ENCODE assay signal across 9 mouse cellular contexts in genomic region chr1:134082987-134083516, GRCm38 (mm10). TPM values are rescaled to one million over a fixed set of nuclear protein-coding genes. Genes with fewer than 3 reads are reported as not detected.
DNase-seq lines count a peak whose midpoint lies in the region; ATAC-seq and TF ChIP-seq lines count a peak whose summit lies in the region.
"Had no signal": no experiment of that assay in that cellular context is flagged by ENCODE, and none has a peak within 500 bp of the region (broad histone marks: within the 10 kb centered on the region; RNA-seq: fewer than 3 reads in every experiment).

No protein-coding gene starts in this region.

- 55% methylated on average over 11 of the region's 11 CpGs for WGBS in hindbrain, postnatal 0 days
- WGBS in lung, embryonic 16.5 days: 26% methylated on average over 11 of the region's 11 CpGs

- H3K4me1 ChIP-seq in megakaryocyte, embryonic 14.5 days: peaks cover 85% of the 10 kb centered on the region
- H3K4me1 ChIP-seq in hindbrain, postnatal 0 days (ENCODE audit: insufficient read depth, low read length): peaks cover 10% of the 10 kb centered on the region; the same call in 1 of the 2 replicates
- peaks cover 36% of the 10 kb centered on the region for H3K4me1 ChIP-seq in lung, embryonic 16.5 days (replicated peaks; ENCODE audit: control insufficient read depth, insufficient read depth, low read length)

- H3K36me3 ChIP-seq in megakaryocyte, embryonic 14.5 days (replicated peaks; ENCODE audit: low read length): no peaks in the 10 kb centered on the region
- no peaks in the 10 kb centered on the region for H3K36me3 ChIP-seq in hindbrain, postnatal 0 days (ENCODE audit: insufficient read depth, low read length)
- no peaks in the 10 kb centered on the region for H3K36me3 ChIP-seq in lung, embryonic 16.5 days (ENCODE audit: control insufficient read depth, insufficient read depth, low read length)

- no peak overlapping the region for H3K4me2 ChIP-seq in hindbrain, postnatal 0 days (ENCODE audit: low read depth, low read length)
- no peak overlapping the region for H3K4me2 ChIP-seq in lung, embryonic 16.5 days (ENCODE audit: low read depth, low read length)

- peak overlapping the region; percentile 78 for H3K4me3 ChIP-seq in megakaryocyte, embryonic 14.5 days (replicated peaks)
- H3K4me3 ChIP-seq in hindbrain, postnatal 0 days (ENCODE audit: low read length): no peak overlapping the region
- no peak overlapping the region for H3K4me3 ChIP-seq in lung, embryonic 16.5 days (ENCODE audit: low read length)

- no peaks in the 10 kb centered on the region for H3K27me3 ChIP-seq in megakaryocyte, embryonic 14.5 days (replicated peaks)
- H3K27me3 ChIP-seq in hindbrain, postnatal 0 days (ENCODE audit: insufficient read depth, low read length): no peaks in the 10 kb centered on the region
- no peaks in the 10 kb centered on the region for H3K27me3 ChIP-seq in lung, embryonic 16.5 days (ENCODE audit: control insufficient read depth, insufficient read depth, low read depth, low read length)

- no peaks in the 10 kb centered on the region for H3K9me3 ChIP-seq in megakaryocyte, embryonic 14.5 days
- H3K9me3 ChIP-seq in hindbrain, postnatal 0 days (ENCODE audit: low read length): no peaks in the 10 kb centered on the region
- no peaks in the 10 kb centered on the region for H3K9me3 ChIP-seq in lung, embryonic 16.5 days (ENCODE audit: control insufficient read depth, low read length)

- no peak for TF ChIP-seq CTCF in hindbrain, postnatal 0 days (IDR thresholded peaks at IDR 0.05; ENCODE audit: low read depth)

- H3K9ac ChIP-seq in hindbrain, postnatal 0 days (replicated peaks; ENCODE audit: low read length): no peak overlapping the region
- no peak overlapping the region for H3K9ac ChIP-seq in lung, embryonic 16.5 days (ENCODE audit: low read length)

- peak; percentile 86 to 93 for DNase-seq in adrenal gland, adult (ENCODE audit: inconsistent age in 2 of 2, low spot score in 1 of 2)
- peak; percentile 39 for DNase-seq in hindbrain, postnatal 0 days (ENCODE audit: low spot score)
- no peak for DNase-seq in urinary bladder, postnatal 14 days (ENCODE audit: low spot score)

- ATAC-seq in megakaryocyte, adult 5-6 weeks (ENCODE audit: poor library complexity, severe bottlenecking): no peak
- ATAC-seq in erythroid progenitor cell, adult 5-6 weeks (replicated peaks; ENCODE audit: low FRiP score, poor library complexity, severe bottlenecking): peak; percentile 60
- ATAC-seq in hindbrain, postnatal 0 days: no peak
- ATAC-seq in lung, embryonic 16.5 days (ENCODE audit: low read depth): no peak
- ATAC-seq in activated CD4-positive, CD25-positive, alpha-beta regulatory T cell, adult 4 months: no peak

- no peak overlapping the region for H3K27ac ChIP-seq in hindbrain, postnatal 0 days
- peak overlapping the region; percentile 15; the same call in 1 of the 2 replicates for H3K27ac ChIP-seq in lung, embryonic 16.5 days (ENCODE audit: low read length)

RNA-seq across cellular contexts. Expression of gene Btg2, which starts 4.1 kb away (rescaled TPM):
- polyA plus RNA-seq in megakaryocyte, embryonic 14.5 days (2012; ENCODE audit: insufficient read depth, low replicate concordance): 8.3 and 13.9 TPM in 2 replicates
- total RNA-seq in megakaryocyte, adult 5-6 weeks (2015): 68.9 and 87.3 TPM in 2 replicates
- 175 and 189 TPM in 2 replicates for total RNA-seq in megakaryocyte, adult 5-6 weeks (2017)
- total RNA-seq in erythroid progenitor cell, adult 5-6 weeks (2015; ENCODE audit: low replicate concordance): 156 and 184 TPM in 2 replicates
- 261 and 289 TPM in 2 replicates for total RNA-seq in erythroid progenitor cell, adult 5-6 weeks (2017; ENCODE audit: low replicate concordance)
- total RNA-seq in hindbrain, postnatal 0 days (2014; rRNA removed): 11.2 and 26.1 TPM in 2 replicates
- polyA plus RNA-seq in hindbrain, postnatal 0 days (2015; fragmentation: Nextera tagmentation; extraction: Ambion mirVana): 13.2 and 14.8 TPM in 2 replicates
- 130 and 135 TPM in 2 replicates for polyA plus RNA-seq in lung, embryonic 16.5 days (2015; fragmentation: Nextera tagmentation; extraction: Ambion mirVana)
- 100 to 1,000 TPM; 174 to 181 TPM for polyA plus RNA-seq in activated CD4-positive, CD25-positive, alpha-beta regulatory T cell, adult 4 months (2017; shearing (Covaris generic))

RNA-seq across cellular contexts. Expression of gene Chit1, which starts 28.0 kb away (rescaled TPM):
- not detected in 2 replicates for polyA plus RNA-seq in megakaryocyte, embryonic 14.5 days (2012; ENCODE audit: insufficient read depth, low replicate concordance)
- total RNA-seq in megakaryocyte, adult 5-6 weeks (2015): 0.16 and 0.83 TPM in 2 replicates
- 0.07 TPM in 1 of 2 replicates, not detected in the other for total RNA-seq in megakaryocyte, adult 5-6 weeks (2017)
- 1.1 and 4.2 TPM in 2 replicates for total RNA-seq in erythroid progenitor cell, adult 5-6 weeks (2015; ENCODE audit: low replicate concordance)
- total RNA-seq in erythroid progenitor cell, adult 5-6 weeks (2017; ENCODE audit: low replicate concordance): not detected in 2 replicates
- 0.14 TPM in 1 of 2 replicates, not detected in the other for total RNA-seq in hindbrain, postnatal 0 days (2014; rRNA removed)
- polyA plus RNA-seq in hindbrain, postnatal 0 days (2015; fragmentation: Nextera tagmentation; extraction: Ambion mirVana): 0.46 and 0.48 TPM in 2 replicates
- polyA plus RNA-seq in lung, embryonic 16.5 days (2015; fragmentation: Nextera tagmentation; extraction: Ambion mirVana): 0.09 and 0.24 TPM in 2 replicates
- polyA plus RNA-seq in activated CD4-positive, CD25-positive, alpha-beta regulatory T cell, adult 4 months (2017; shearing (Covaris generic)): not detected
- polyA plus RNA-seq: embryonic facial prominence, embryonic 11.5 days had no signal

RNA-seq across cellular contexts. Expression of gene Fmod, which starts 46.0 kb away (rescaled TPM):
- polyA plus RNA-seq in megakaryocyte, embryonic 14.5 days (2012; ENCODE audit: insufficient read depth, low replicate concordance): not detected in 2 replicates
- total RNA-seq in megakaryocyte, adult 5-6 weeks (2015): not detected in 2 replicates
- total RNA-seq in megakaryocyte, adult 5-6 weeks (2017): not detected in 2 replicates
- total RNA-seq in erythroid progenitor cell, adult 5-6 weeks (2015; ENCODE audit: low replicate concordance): not detected in 2 replicates
- not detected in 2 replicates for total RNA-seq in erythroid progenitor cell, adult 5-6 weeks (2017; ENCODE audit: low replicate concordance)
- 10.6 and 16.3 TPM in 2 replicates for total RNA-seq in hindbrain, postnatal 0 days (2014; rRNA removed)
- 17.0 and 21.8 TPM in 2 replicates for polyA plus RNA-seq in hindbrain, postnatal 0 days (2015; fragmentation: Nextera tagmentation; extraction: Ambion mirVana)
- 159 and 191 TPM in 2 replicates for polyA plus RNA-seq in lung, embryonic 16.5 days (2015; fragmentation: Nextera tagmentation; extraction: Ambion mirVana)
- not detected for polyA plus RNA-seq in activated CD4-positive, CD25-positive, alpha-beta regulatory T cell, adult 4 months (2017; shearing (Covaris generic))

Comparison
In these comparisons a context has a peak if more than half of its experiments do, and no peak if none do; other contexts are left out.
1. RNA of gene Fmod, which starts 46.0 kb away (polyA plus RNA-seq): 159 to 191 TPM in lung, embryonic 16.5 days and 17.0 to 21.8 TPM in hindbrain, postnatal 0 days; not detected in megakaryocyte, embryonic 14.5 days and not detected in activated CD4-positive, CD25-positive, alpha-beta regulatory T cell, adult 4 months; every median in the first group is over 10 times any median in the second.